ENCODE assay signal across 10 mouse cellular contexts in the genomic region with DNA sequence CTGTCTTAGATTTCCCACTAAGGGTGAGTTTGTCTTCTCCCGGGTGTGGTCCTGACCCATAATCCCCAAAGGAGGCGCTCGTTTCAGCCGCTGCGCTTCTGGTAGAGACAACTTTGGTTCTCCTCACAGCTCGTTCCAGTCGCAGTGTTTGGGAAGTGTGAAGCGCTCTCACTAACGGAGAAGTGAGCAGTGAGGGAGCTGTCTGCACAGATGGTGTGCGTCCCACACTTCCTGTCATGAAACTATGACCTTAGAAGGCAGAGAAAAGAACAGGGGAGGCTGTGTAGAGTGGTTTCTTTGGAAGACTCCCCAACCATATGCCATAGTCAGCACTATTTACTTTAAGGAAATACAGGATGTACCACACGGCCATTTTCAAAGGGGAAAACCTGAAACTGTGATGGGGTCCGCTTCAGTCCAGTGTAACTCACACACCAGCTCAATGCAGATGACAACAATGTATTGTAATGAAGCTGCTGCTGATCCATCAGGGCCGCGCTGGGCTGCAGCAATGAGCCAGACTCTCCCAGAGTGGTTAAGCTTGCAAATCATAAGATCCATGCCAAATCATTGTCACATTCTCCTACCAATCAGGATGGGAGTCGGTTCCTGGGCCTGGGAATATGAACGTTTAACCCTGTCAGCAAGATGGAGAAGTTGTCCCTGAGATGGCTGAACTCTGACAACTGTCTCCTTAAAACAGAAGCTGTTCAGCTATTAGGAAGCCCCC. TPM values are rescaled to one million over a fixed set of nuclear protein-coding genes. Genes with fewer than 3 reads are reported as not detected.
DNase-seq lines count a peak whose midpoint lies in the region; ATAC-seq lines count a peak whose summit lies in the region.
"Had no signal": no experiment of that assay in that cellular context is flagged by ENCODE, and none has a peak within 500 bp of the region (broad histone marks: within the 10 kb centered on the region; RNA-seq: fewer than 3 reads in every experiment).

No protein-coding gene starts in this region.

- no peak for ATAC-seq in granulocyte monocyte progenitor cell, adult 5-6 weeks (replicated peaks; ENCODE audit: poor library complexity, severe bottlenecking)

- peak; percentile 9 for DNase-seq in heart, postnatal 4 days
- no peak for DNase-seq in heart, postnatal 25 days (ENCODE audit: low spot score)
- peak; percentile 82 for DNase-seq in right cerebral cortex, adult 18-20 months
- no peak for DNase-seq in right cerebral cortex, postnatal 4 days
- peak; percentile 69 for DNase-seq in layer of hippocampus, adult 9-11 months
- no peak for DNase-seq in spleen, adult 12 weeks (ENCODE audit: low spot score)
- DNase-seq in c-Kit-positive CD71-positive TER-119-positive erythroid progenitor cells, embryonic 14.5 days (ENCODE audit: low spot score): no peak
- DNase-seq: cerebellum, adult 18-20 months; lung, adult 18-20 months had no signal

- intact Hi-C loops in heart, postnatal 25 days (cut with DNase I): no loop called here

RNA-seq across cellular contexts. Expression of gene Tal2, which starts 28.9 kb away (rescaled TPM):
- under 1 TPM; 0.09 to 0.17 TPM for total RNA-seq in heart, postnatal 4 days (2021)
- total RNA-seq in heart, postnatal 25 days (2021): under 1 TPM in 1 of 2 experiments, not detected in 1; 0.16 TPM
- total RNA-seq in granulocyte monocyte progenitor cell, adult 5-6 weeks (2014; fragmentation: Nextera tagmentation): 0.43 TPM in 1 of 2 replicates, not detected in the other
- total RNA-seq in granulocyte monocyte progenitor cell, adult 5-6 weeks (2017): not detected in 2 replicates

RNA-seq across cellular contexts. Expression of gene Fktn, which starts 36.8 kb away (rescaled TPM):
- total RNA-seq in heart, postnatal 4 days (2021): 10 to 100 TPM; 12.4 to 13.5 TPM
- 10 to 100 TPM; 15.7 to 17.4 TPM for total RNA-seq in heart, postnatal 25 days (2021)
- 7.6 and 8.9 TPM in 2 replicates for total RNA-seq in granulocyte monocyte progenitor cell, adult 5-6 weeks (2014; fragmentation: Nextera tagmentation)
- 3.1 and 4.1 TPM in 2 replicates for total RNA-seq in granulocyte monocyte progenitor cell, adult 5-6 weeks (2017)

Comparison
In these comparisons a context has a peak if more than half of its experiments do, and no peak if none do; other contexts are left out.
1. DNase-seq: peak in heart, postnatal 4 days (single experiment), right cerebral cortex, adult 18-20 months (single experiment) and layer of hippocampus, adult 9-11 months (single experiment); none in heart, postnatal 25 days (single experiment), right cerebral cortex, postnatal 4 days (single experiment), spleen, adult 12 weeks (single experiment) and c-Kit-positive CD71-positive TER-119-positive erythroid progenitor cells, embryonic 14.5 days (single experiment).